8 mouse cellular contexts compared by ENCODE assay signal in the genomic region with DNA sequence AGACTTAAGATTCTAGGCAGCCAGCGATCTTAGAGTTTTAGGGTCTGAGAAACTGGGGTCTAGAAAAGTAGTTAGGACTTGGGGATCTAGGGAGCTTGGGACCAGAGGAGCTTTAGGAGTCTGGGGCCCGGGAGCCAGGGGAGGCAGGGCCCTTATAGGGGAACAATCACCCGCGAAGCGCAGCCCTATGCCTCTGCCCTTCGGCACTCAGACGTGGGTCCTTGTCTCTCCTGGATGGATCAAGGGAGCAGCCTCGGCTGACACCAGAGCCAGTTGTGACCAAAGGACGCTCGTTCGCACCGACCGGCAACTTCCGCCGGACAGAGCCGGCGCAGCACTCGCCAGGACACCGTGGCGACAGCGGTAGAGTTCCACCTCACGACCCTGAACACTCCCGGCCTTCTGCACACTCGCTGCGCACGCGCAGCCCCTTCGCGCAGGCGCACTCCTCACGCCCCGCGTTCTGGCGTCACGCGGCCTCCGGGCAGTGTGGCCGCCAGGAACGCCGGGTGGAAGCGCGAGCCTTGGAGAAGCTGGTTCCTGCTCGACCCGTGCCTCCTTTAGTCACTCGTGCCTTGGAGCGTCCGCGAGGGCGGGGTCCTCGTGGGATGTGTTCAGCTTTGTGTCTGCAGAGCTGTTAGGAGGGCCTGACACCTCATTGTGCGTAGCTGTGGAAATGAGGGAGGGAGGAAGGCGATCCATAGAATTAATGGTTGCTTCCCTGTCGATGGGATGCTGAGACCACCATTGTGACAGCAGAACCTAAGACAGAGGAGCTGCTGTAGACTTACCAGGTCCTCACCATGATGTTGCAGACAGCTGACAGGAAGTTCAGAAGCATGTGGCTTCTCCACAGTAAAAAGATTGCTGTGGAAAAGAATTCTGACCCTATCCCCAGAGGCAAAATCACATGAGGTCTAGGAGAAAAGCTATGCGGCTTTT. TPM values are rescaled to one million over a fixed set of nuclear protein-coding genes. Genes with fewer than 3 reads are reported as not detected.
DNase-seq lines count a peak whose midpoint lies in the region; ATAC-seq lines count a peak whose summit lies in the region.

No protein-coding gene starts in this region.

- DNase-seq in T-cell, adult 2 months (ENCODE audit: low spot score), result peak; percentile 88
- DNase-seq in cerebellum, postnatal 25 days, result peak; percentile 98
- DNase-seq in frontal cortex, postnatal 25 days (ENCODE audit: low spot score in 2 of 2), result peak; percentile 90 to 91
- peak; percentile 97 for DNase-seq in hindbrain, embryonic 14.5 days (ENCODE audit: low spot score)
- DNase-seq in layer of hippocampus, postnatal 36 days, result peak; percentile 94 to 95
- peak; percentile 95 for DNase-seq in lung, postnatal 25 days (ENCODE audit: low spot score)
- peak; percentile 87 for DNase-seq in retina, adult 2 months (ENCODE audit: low read depth, low spot score)
- DNase-seq in thymus, postnatal 25 days, result peak; percentile 94

- peak overlapping the region; percentile 89 for H3K9ac ChIP-seq in hindbrain, embryonic 14.5 days

- no peaks in the 10 kb centered on the region for H3K36me3 ChIP-seq in hindbrain, embryonic 14.5 days (replicated peaks; ENCODE audit: control insufficient read depth, insufficient read depth)

- peaks cover 12% of the 10 kb centered on the region for H3K4me1 ChIP-seq in hindbrain, embryonic 14.5 days (replicated peaks; ENCODE audit: control insufficient read depth, insufficient read depth, low read length)

- peak overlapping the region; percentile 54 for H3K4me3 ChIP-seq in hindbrain, embryonic 14.5 days (replicated peaks; ENCODE audit: low read length)

- peak overlapping the region; percentile 75 for H3K4me2 ChIP-seq in hindbrain, embryonic 14.5 days (replicated peaks)

- peak; percentile 97 for ATAC-seq in hindbrain, embryonic 14.5 days (ENCODE audit: low FRiP score)

- H3K27me3 ChIP-seq in hindbrain, embryonic 14.5 days (ENCODE audit: control insufficient read depth, insufficient read depth, low read length), result no peaks in the 10 kb centered on the region

- H3K9me3 ChIP-seq in hindbrain, embryonic 14.5 days (ENCODE audit: control insufficient read depth, low read length), result no peaks in the 10 kb centered on the region

- H3K27ac ChIP-seq in hindbrain, embryonic 14.5 days, result peak overlapping the region; percentile 89

- 2% methylated on average over 54 of the region's 54 CpGs for WGBS in hindbrain, embryonic 14.5 days

RNA-seq across cellular contexts. Expression of gene Zbtb42, which starts 14.8 kb away (rescaled TPM):
- polyA plus RNA-seq in hindbrain, embryonic 14.5 days (2014; fragmentation: Nextera tagmentation; extraction: Ambion mirVana), result 2.2 and 4.7 TPM in 2 replicates
- total RNA-seq in layer of hippocampus, postnatal 36 days (2021), result under 1 TPM; 0.37 to 0.38 TPM

RNA-seq across cellular contexts. Expression of gene Akt1, which starts 18.8 kb away (rescaled TPM):
- polyA plus RNA-seq in hindbrain, embryonic 14.5 days (2014; fragmentation: Nextera tagmentation; extraction: Ambion mirVana), result 69.2 and 70.3 TPM in 2 replicates
- 100 to 1,000 TPM; 145 to 156 TPM for total RNA-seq in layer of hippocampus, postnatal 36 days (2021)

RNA-seq across cellular contexts. Expression of gene Cep170b, which starts 26.8 kb away (rescaled TPM):
- polyA plus RNA-seq in hindbrain, embryonic 14.5 days (2014; fragmentation: Nextera tagmentation; extraction: Ambion mirVana), result 39.5 and 41.9 TPM in 2 replicates
- 100 to 1,000 TPM; 171 to 189 TPM for total RNA-seq in layer of hippocampus, postnatal 36 days (2021)

RNA-seq across cellular contexts. Expression of gene Siva1, which starts 49.0 kb away (rescaled TPM):
- 54.2 and 58.4 TPM in 2 replicates for polyA plus RNA-seq in hindbrain, embryonic 14.5 days (2014; fragmentation: Nextera tagmentation; extraction: Ambion mirVana)
- 10 to 100 TPM; 20.2 to 24.0 TPM for total RNA-seq in layer of hippocampus, postnatal 36 days (2021)

Comparison
In these comparisons a context has a peak if more than half of its experiments do, and no peak if none do; other contexts are left out.
1. Peak in every context shown above with its lines: DNase-seq, ATAC-seq, H3K4me3 ChIP-seq and H3K27ac ChIP-seq.